Mouse (Mus musculus) embryo, embryonic 10.5 days (tissue): Measurements from ENCODE around the gene Hspb3.

Experiments used
- DNase-seq: peaks from one replicate; pipeline ENCODE4 v3.0.0-alpha.2; 2015; ENCODE audit warnings: low spot score

Hspb3 gene

DNA sequence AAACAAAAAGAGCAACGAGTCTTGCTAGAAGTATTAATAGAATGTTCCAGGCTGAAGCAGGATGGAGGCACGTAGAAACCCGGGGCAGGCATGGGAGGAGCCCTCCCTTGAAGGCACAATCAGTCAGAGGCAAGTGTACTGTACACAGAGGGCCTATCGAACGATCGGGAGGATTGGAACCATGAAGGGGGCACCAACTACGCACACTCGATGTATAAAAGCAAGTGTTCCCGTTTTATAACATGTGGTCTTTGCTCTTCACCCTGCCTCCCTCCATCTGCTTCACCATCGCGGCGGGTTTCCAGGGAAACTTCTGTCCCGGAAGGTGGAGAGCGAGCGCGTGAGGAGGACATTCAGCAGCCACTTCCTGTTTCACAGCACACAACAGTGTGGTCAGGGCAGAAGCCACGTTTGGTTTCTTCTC lies 27.7 kb downstream of the Hspb3 start:
- DNase-seq = no peak

DNA sequence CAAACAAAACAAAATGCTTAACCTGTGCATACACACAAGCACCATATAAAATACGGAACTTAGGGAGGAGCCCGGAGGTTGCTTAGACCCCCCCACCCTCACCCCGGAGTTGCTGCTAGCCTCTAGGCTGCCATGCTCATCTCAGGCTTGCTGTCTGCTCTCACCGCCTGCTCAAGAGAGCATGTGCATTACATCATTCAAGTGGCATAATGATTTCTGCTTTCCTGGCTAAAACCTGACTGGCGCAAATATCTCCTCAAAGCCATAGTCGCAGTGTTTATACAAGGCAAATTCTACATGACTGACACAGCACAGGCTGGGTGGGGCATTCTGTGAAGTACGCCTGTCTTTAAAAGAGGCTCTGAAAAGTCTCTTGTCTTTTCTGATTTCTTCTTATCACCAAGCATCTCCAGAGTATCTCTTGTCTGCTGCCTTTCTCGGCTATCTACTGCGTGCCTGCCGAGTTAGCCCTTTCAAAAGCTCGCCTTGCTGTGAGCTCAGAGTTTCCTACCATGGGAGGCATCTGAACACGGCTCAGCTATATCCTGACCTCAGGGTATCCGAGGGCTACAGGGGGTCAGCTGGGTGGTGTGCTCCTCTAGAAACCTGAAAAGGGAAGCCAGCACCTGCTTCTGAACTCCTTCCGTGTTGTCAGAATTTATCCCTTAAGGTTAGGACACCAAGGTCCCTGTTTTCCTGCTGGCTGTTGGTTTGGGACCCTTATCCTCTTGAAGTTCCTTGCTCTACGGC lies 28.6 kb downstream of the Hspb3 start:
- DNase-seq = no peak

DNA sequence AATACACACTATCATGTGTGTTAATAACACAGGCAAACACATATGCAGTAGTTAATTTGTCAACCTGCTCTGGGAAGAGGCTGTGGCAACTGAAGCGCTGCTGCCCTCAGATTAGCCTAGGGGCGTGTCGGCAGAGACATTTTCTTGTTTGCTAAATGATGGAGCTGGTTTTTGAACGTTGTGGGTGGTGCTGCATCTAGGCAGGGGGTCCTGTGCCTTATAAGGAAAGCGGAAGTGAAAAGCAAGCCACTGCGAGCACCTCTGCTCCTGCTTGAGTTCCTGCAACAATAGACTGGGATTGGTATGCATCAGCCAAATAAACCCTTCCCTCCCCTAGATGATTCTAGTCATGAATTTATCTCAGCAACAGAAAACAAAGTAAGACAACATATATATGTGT lies 31.0 kb downstream of the Hspb3 start:
- DNase-seq = no peak

DNA sequence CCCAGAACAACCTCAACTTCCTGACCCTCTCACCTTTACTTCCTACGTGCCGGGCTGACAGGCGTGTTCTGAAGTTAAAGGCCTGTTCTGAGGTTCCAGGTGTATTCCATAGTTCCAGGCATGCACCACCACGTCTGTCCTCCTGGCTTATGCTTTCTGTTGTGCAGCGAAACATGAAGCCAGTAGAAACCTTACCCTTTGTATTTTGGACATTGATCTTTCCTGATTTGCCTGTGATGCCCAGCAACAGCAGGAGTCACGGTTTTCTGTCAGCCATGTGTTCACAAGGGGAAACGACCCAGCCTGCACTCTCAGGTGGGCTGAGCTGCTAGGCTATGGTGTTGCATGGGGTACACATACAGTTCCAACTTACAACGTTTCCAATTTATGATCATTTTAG lies 35.9 kb downstream of the Hspb3 start:
- DNase-seq = no peak

DNA sequence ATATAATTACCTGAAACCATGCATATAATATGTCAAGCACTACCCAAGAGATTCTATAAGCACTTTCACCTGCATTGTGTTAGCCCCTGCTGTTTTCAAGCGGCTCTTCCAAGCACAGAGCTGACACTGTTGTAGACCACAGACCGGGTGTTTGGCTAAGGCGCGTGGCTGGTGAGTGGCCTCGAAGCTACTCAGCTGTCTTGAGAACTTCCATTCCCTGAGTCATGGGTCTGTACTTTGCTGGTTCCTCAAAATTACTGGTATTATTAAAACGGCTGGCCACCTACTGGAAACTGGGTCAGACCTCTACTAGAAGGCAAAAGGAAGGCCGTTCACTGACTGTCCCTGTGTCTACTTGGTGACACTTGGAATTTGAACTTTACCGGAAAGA lies 40.6 kb downstream of the Hspb3 start:
- DNase-seq = peak; percentile 21

DNA sequence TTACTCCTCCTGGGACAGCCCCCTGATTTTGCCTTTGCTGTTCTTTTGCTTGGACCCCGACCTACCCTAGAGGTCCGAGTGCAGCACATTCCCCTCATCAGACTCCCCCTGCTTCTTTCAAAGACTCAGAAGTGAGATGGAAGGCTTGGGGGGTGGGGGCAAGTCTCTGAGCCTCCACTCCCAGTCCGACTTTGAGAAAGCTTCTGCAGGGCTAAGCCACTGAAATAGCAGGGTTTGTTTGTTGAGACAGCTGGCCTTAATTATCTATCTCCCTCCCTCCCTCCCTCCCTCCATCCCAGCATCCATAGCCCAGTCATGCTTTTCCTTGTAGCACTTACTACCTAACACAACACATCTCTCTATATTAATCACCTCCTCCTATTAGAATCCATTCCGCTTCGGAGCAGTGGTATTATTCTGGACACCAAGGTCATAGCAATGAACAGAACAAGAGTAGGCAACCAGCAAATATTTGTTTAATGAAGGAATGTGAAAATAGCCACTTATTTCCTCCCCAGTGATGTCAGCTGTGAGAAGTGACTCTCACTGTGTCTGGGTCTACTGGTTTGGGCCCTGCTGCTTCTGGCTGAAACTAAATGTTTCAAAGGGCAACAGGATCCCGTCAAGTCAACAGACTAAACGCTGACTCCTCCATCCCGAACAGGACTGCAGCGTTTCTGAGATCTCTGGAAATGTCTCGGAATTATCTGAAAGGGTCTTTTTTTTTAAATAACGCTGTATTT lies 41.2 kb downstream of the Hspb3 start:
- DNase-seq = peak; percentile 82

DNA sequence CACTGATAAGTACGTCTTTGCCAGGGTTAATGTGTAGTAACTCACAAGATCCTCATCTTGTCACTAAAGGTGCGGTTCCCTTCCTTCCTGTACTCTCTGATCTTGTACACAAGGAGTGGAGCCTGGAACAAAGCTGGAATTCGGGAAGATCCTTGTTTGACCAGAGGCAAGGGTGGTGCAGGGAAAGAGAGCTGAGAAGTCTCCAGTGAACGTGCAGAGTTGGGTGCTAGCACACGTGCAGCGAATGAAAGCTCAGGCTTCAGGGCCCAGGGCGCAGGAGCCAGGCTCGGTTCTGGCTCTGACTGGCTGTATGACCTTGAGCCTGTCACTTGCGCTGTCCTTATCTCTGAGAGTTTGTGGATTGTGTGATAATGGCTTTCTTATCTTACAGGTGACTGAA lies 44.5 kb downstream of the Hspb3 start:
- DNase-seq = no peak

DNA sequence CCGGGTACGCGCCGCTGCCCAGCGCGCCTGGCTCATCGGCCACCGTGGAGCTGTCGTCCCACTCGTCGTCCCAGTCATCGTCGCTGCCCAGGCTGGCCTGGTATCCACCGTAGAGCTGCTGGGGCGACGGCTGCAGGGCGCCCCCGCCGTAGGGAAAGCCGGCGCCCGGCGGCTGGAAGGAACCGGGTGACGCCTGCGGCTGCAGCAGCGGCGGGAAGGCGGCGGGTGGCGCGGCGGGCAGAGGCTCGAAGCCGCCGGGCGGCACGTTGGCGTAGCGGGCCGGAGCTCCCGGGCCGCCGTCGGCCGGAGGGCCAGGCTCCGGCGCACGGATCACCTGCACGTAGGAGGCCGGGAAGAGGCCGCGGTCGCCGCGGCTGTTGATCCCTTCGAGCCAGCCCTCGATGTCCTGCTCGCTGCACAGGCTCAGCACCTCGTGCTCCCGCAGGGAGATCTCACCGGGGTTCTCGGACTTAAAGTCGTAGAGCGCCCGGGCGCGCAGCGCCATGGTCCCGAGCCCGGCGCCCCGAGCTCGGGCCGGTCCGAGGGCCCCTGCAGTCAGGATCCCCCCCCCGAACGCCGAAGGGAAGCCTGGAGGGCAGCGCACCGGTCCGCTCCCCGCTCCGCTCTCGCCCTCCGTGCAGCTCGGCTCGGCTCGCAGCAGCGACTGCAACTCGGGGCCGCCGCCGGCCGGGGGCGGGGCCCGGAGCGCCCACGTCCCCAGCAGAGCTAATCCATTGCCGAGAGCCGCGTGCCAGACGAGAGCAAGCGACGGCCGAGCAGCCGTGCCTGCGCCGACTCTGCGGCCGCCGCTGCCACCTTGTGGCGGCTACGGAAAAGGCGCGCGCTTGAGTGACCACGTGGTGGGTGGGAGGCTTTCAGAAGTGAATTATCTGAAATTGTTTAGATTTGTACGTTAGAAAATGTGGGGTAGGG lies 45.3 kb downstream of the Hspb3 start, which contains the start of gene Snx18:
TSS of gene Snx18 (minus strand) at position 674 of the 933 bp plus-strand sequence.
- DNase-seq = peak; percentile 95

DNA sequence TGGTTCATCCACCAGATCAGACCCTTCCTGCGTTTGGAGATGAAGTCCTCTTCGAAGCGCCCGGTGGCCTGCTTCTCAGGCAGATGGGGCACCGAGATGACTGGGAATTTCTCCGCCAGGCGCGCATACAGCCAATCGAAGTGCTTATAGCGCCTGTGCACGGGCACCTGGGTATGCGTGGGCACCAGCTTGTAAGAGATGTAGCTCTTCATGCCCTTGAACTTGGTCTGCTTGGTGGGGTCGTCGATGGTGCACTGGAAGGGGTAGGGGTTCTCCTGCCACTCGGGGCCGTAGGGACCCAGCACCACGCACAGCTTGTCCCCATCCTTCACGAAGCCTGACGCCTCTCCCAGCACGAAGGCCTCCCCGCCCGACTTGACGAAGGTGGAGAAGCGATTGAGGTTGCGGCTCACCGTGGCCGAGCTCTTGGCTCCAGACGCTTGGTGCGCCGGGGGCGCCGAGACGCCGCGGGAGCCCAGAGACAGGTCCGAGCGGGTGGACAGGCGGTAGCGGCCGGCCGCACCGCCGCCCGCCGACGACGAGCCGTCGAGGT lies 46.1 kb downstream of the Hspb3 start:
- peak; percentile 40 for DNase-seq

DNA sequence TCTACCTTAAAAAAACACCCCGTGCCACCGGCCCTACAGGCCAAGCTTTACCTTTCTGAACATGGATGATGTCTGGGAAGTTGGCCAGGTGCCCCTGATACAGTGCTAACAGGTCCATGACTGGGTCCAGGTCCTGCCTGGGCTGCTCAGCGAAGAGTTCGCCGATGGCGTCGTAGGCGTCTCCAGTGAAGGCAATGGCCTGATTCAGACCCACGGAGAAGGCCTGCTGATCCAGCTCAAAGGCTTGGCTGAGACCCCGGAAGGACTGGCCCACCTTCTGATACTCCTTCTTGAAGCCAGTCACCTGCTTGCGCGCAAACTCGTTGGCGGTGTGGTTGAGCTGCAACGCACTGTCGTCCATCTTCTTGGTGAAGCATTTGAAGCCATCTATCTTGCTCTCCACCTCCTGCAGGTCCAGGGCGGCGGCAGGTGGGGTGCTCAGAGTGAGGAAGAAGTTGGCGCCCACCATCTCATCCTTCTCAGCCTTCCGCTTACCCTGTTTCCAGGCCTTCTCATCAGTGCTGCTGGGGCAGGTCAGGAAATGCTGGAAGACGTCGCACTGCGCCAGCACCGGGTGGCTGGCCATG lies 46.6 kb downstream of the Hspb3 start:
- DNase-seq = no peak

DNA sequence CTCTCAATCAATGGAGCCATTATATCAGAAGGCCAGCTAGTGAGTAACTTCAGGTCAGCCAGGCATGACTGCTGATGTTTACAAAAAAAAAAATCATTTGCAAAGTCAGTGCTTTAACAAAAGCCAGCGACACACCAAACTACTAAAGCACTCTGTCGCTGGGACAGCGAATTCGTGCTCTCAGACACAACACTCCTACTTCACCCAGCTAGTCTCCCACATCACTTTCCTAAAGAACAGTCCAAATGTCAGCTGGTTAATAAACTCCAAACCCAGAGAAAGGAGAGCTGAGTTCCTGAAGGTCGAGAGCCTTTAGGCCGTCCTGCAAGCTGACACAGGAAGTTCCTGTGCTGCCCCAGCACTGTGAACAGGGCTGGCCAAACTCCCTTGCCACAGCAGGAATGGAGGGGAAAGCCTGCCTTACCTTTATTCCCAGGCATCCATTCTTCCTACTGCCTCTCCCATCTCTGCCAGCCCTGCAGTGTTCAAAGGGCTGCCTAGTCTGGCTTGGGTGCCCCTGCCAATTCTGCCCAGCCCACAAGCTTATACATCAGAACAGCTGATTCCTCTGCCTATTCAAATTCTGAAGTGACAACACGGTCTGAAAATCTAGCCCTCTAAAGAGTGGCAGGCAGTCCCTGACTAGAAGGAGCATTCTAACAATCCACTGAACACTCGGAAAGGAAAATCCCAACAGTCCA lies 47.4 kb downstream of the Hspb3 start:
- peak; percentile 36 for DNase-seq

DNA sequence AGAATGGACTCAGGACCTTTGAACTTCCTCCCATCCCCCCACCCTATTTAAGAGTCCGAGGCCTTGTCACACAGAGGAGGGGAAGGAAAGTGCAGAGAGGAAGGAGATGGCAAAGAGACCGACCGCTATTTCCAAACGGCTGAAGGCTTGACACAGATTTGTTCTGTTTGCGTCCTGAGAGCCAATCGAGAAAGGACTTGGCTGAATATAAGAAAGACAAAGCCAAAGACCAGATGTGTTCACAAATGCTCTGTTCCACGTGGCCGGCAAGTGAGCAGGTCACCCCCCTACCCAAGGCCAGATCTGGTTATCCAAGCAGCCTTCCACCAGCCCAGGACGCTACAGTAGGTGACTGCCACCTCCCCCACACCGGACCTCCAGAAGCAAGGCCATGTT lies 47.9 kb downstream of the Hspb3 start:
- peak; percentile 71 for DNase-seq

DNA sequence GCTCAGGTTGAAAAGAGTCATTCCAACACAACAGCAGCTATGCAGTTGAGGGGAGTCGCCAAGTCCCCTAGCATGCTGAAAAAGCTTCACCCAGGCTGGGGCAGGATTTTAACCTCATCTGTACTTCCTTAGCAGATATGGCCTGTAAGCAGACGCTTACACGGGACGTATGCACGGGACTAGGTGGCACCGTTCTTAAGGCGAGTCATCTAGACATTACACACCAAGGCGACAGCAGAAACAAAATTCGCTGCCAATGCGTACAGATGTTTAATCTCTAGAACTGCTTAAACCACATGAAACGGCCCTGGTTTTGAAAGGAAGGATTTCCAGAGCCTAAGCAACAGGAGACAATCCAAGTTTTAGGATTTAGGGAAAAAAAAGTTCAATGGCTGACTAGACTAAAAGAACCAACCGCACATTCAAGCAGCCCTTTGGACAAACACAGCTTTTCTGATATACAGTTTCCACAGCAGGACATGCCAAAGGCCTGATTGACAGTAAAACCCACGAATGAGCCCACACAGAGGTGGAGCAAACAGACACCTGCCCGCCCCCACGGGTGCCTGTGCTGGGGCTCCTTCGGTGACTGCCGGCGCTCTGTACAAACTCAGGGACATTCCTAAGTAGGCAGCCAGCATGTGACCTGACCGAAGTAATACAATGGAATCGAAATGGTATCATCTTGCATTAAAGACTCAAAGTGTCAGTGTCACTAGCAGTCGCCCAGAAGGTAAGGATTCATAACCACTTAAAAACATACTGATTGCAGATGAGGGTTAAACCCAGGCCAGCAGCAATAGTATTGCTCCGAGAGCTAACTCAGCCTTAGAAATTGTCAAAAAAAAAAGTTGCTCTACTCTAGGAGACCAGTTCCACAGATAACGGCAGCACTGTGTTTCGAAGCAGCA lies 48.6 kb downstream of the Hspb3 start:
- DNase-seq = peak; percentile 80

DNA sequence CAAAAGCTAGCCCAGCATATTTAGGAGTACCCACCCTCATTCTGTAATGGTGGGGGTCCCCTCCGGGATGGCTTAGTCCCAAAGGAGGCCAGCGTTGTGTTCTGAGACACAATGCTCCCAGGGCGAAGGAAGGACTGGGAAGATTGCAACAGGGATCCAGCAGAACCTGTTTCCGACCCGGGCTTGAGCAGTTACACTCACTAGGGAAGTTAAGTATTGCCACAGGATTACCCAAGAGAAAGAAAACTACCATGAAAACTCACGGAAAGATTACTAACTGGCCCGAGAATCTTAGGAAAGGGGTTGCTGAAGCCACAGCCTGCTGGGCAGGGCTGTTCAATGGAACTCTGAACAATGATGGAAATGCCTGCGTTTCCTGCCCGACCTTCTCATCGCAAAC lies 49.6 kb downstream of the Hspb3 start:
- DNase-seq = peak; percentile 28

DNA sequence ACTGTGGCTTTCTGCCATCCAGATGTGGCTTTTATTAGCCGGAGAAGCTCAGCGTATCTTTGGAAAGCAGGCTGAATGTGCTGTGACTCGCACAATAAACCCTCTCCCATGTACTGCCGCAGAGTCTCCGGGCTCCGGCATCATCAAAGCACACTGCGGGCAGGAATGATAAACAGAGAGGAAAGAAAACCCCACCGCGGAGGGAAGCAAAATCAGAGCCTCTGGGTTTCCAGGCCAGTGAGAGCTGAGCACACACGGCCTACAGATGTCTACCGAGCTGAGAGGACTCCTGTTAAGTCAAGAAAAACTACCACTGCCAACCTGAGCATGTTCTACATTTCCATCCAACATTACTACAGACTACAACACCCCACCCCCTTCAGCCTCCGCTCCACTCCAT lies 50.1 kb downstream of the Hspb3 start:
- peak; percentile 65 for DNase-seq
